Mouse (Mus musculus): ENCODE data around the gene Gm17018.
A peak's percentile ranks its signal among the peaks of the same experiment; 100 is the strongest.
"Not testable (repeated sequence)": the region's sequence is repeated elsewhere in the genome, so short reads cannot be mapped to it uniquely, and the experiment has no call there.

Gm17018 gene

GRCm38 (mm10) chr19:45560153-45560890 lies at the start of gene Gm17018, which contains the start of gene Poll:
Gene Gm17018 (plus strand): TSS chr19:45560615.
Gene Poll (minus strand): TSS chr19:45560531.
- peak; percentile 65 to 83 for DNase-seq (ENCODE audit: low spot score in 2 of 2)

DNA sequence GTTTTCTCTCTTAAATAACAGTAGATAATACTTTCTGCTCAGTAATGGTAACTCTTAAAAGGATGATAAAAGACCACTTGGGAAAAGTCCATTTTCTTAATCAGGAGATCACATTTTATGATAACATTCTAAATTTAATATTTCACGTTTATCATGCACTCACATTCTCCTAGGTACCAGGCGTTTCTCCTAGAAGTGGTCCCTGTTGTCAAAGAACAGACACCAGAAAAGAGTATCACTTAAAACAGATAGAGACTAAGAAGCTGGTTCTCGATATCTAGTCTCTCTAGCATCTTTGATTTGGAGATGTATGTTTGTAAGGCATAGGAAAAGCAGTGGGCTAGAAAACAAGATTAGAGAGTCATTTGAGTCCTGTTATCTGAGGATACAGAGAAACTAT lies 49.7 kb upstream of the Gm17018 start:
- no peak for DNase-seq (ENCODE audit: low spot score in 2 of 2)

DNA sequence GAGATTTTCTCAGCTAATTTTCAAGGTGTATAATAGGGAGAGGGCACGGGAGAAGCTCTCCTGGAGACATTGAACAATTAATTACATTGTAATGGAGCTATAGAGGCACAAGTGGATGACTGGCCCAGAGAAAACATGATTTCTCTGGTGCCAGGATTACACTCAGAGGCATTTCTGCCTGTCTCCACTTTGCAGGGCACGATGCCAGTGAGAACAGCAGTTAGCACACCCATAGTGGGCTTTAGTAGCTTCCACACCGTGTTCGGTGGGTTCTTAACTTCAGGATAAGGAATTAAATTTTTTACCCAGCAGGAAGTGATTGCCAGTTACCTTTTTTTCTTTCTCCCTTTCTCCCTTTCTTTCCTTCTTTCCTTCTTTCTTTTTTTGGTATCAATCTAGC lies 49.0 kb upstream of the Gm17018 start:
- DNase-seq (ENCODE audit: low spot score in 2 of 2) = no peak

- DNase-seq (ENCODE audit: low spot score in 2 of 2) = no peak
Measured at GRCm38 (mm10) chr19:45515341-45515740, 45.1 kb upstream of the Gm17018 start.

- no peak for DNase-seq (ENCODE audit: low spot score in 2 of 2)
Measured at GRCm38 (mm10) chr19:45516264-45516663, 44.2 kb upstream of the Gm17018 start.

DNA sequence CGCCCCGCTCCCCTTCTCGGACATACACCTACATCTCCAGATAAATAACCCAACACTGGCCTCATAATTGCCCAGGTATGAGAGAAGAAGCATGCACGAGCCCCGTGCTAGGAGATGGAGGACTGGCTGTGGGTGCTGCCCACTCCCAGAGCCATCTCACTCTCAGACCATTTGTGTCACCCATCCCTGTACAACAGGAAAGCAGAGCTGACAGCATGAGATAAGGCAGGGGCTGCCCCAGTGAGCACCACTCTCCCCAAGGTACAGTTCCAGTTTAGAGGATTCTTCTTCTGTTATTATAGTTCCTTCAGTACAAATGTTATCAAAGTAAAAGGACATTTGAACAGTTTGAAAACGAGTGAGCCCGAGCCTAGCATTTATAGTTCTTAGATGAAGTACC lies 33.0 kb upstream of the Gm17018 start:
- no peak for DNase-seq (ENCODE audit: low spot score in 2 of 2)

DNA sequence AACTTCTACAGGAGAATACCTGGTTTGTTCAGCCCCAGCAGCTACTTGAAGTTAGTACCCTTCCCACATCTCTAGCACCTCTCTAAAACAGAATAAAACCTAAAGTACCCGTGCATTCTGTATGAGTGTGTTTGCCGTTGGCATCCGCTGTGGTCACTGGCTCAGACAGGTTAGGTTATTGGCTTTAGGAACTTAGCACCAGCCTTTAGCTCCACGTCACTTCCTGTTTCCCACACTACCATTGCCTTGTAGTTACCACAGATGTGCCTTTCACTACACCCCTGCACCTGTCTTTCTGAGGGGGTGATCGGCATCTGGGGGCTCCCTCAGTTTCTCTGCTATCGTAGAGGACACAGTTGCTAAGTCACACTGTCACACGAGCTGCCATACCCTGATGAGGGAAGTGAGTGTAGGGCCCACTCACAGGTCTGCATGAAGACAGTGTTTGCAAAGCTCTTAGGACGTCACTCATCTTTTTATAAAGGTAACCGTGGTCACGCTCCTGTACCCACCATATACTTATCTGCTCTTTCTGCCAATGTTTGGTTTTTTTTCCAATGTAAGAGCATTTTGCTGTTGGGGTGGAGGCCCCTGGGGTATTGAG lies 32.4 kb upstream of the Gm17018 start:
- DNase-seq (ENCODE audit: low spot score in 2 of 2) = no peak

DNA sequence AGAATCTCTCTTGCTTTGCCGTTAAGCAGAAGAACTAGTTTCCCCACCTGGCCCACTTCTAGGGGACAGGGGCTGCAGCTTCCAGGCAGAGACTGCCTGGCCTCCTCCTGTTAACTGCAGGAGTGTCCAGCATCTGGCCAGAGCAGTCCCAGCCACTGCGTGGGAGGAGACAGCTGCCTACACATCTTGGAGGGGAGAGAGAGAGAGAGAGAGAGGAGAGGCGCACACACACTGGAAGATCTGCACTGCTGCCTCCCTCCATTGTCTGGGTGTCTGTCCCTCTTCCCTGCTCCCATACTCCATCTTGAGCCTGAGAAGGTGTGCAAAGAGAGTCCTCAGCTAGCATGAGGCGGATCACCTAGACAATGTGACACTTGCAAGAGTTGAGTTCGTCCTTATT lies 31.1 kb upstream of the Gm17018 start:
- DNase-seq (ENCODE audit: low spot score in 2 of 2) = no peak

DNA sequence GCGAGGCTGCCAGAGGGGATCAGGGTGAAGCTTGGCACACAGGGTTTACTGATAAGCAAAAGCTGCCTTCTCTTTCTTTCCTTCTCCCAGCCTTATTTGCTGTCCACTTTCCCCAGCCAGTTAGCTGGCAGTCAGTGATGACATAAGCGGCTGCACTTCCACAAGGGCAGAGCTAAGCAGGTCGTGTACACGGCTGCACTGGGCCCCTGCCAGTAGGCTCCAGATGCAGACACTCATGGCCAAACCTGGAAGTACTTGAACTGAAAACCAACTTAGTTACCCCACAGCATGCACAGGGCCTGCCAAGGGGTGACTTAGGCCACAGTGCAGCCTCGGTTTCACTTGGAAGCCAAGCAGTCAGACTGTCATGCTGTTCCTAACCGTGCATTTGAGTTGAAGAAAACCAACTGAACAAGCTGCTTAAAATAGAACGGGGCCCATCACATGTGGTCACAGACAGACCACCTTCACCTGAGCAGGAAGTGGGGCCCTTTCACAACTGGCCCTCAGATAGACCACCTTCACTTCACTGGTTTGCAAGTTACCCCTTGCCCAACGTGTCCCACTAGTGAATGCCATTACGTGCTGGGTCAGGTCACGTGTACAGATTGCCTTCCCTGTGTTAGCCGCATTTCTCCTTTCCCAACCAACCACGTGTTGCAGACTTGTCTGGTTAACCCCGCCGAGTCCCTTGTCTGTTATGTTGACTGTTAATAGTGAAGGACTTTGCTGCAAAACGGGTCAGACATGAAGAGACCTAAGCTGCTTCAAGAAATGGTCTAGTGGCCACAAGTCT lies 30.0 kb upstream of the Gm17018 start:
- DNase-seq (ENCODE audit: low spot score in 2 of 2) = no peak

GRCm38 (mm10) chr19:45531554-45531953 lies 28.9 kb upstream of the Gm17018 start:
- no peak for DNase-seq (ENCODE audit: low spot score in 2 of 2)

DNA sequence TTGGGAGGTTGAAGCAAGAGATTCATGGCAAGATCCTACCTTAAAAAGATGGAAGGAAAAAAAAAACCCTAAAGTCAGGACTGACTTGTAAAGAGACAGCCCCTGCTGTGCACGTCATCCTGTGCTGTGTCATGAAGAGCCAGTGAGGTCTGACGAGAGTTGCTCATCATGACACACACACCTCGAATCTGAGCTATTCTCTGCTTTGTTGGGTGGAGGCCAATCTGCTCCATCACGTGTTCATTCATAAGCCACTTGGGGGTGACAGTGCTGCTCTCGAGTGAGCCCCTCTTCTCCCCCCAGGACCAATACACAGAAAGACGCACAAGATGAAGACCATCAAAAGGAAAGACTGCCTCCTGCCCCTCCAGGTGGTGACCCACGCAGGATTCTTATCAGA lies 26.8 kb upstream of the Gm17018 start:
- DNase-seq (ENCODE audit: low spot score in 2 of 2) = no peak

DNA sequence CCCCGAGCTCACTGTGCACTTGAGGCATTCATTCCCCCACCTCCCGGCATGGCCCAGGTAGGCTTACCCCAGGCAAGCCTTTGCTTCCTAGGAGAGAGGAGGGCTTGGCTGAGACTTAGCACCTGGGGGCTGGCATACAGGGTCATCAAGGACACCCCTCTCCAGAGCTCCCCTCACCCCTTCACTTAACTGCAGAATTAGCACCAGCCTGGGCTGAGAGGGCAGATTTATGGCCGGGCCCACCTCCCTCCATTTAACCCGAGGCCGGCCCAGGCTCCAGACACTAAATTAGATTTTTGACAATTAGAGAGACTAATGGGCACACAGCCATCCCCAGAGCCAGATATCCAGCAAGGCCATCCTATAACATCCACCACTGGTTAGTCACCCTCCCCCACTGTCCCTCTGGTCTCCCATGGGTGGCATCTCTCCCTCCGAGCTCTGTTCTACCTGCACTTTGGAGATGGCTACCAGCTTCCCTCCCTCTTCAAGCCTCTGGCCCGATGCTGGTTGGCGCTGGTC lies 25.1 kb upstream of the Gm17018 start:
- no peak for DNase-seq (ENCODE audit: low spot score in 2 of 2)

DNA sequence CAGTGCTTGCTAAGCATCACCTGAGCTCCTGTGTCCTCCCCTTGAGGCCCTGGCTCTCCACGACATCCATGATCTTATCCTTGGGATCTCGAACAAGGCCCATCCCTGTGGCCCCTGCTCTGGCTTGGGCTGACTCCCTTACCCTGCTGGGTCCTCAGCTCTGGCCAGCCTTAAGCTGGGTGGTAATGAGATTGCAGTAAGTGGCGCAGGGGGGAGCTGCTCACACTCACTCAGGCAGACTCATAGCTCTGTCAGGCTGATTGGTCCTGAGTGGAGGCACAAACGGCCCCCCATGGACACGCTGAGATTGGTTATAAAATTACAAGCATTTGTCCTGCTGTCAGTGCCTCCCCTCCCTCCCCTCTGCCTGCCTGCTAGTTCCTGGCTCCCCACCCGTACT lies 24.5 kb upstream of the Gm17018 start:
- DNase-seq (ENCODE audit: low spot score in 2 of 2) = no peak

GRCm38 (mm10) chr19:45537505-45537904 lies 22.9 kb upstream of the Gm17018 start:
- DNase-seq (ENCODE audit: low spot score in 2 of 2) = peak in 1 of 2 experiments; percentile 58

DNA sequence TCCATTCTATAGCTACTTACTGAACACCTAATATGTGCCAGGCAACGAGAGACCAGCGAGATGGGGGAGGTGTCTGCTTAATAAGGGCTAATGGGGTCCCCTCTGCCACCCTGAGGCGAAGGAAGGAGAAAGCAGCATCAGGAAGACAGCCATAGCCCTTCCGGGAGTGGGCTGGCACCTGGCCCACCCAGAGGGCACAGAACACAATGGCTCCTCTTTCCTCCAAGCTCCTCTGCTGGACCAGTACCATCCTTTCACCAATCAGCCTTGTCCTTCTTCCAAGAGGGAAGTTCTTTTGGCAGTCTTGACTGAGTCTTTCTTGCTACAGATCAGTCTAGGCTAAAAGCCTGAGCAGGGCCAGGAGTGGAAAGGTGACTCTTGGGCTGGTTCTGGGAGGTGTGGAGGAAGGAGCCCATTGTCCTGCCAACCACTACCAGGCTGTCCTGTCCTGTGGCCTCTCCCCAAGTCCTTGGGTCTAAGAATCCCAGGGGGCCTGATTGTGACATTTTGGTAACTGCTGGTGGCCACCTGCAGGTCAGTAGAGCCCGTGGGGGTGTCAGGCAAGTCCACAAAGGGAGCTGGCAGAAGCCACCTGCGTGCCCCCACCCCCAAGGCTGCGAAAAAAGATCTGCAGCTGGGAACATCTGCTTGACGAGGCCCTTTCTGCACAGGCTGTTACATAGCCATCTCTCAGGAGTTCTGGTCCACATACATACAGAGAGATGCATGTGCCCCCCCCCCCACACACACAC lies 19.6 kb upstream of the Gm17018 start:
- DNase-seq (ENCODE audit: low spot score in 2 of 2) = no peak

DNA sequence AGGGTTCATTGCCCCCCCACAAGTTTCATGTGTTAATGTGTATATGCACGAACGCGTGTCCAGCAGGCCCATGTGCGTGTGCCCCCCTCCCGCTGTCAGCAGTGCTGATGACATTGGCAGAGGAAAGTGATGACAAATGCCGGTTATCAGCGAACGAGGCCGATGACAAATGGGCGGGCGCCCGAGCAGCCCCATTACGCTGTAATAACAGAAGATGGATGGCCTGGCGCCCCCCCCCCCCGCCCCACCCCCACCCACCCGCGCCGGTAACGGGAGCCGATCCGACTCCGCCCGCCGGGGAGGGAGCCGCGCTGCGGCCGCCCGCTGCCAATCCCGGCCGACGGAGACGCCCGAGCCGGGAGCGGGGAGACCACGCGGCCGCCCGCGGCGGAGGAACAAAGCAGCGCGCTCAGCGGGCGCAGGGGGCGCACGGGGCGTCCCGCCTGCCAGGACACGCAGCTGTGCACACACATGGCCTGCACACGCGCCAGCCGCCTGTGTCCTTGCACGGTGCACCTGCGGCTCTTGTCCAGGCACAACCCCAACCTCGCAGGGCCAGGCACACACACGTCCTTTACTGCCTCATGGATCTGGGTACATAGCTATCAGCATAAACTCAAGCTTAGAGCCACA lies 18.9 kb upstream of the Gm17018 start:
- peak in 1 of 2 experiments; percentile 48 for DNase-seq (ENCODE audit: low spot score in 2 of 2)

GRCm38 (mm10) chr19:45542061-45542460 lies 18.4 kb upstream of the Gm17018 start:
- DNase-seq (ENCODE audit: low spot score in 2 of 2) = no peak

GRCm38 (mm10) chr19:45544152-45544924 lies 16.1 kb upstream of the Gm17018 start:
- DNase-seq (ENCODE audit: low spot score in 2 of 2) = no peak

DNA sequence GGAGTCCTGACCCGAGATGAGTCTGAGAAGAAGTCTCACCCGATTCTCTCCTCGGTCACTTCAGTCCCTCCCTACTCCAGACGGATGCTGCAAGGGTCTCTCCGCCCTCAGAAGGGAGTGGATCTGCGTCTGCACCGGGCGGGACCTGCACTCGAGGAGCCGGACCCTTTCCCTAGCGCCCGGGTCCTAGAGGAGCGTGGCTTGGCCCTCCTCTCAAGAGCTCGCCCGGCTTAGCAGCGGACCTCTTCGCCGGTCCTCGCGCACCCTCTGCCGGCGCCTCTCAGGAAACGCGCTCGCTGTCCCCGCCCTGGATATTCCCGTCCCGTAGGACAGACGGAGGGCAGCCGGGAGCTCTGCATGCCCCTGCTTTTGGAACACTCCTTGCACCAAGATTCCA lies 15.5 kb upstream of the Gm17018 start:
- peak in 1 of 2 experiments; percentile 84 for DNase-seq (ENCODE audit: low spot score in 2 of 2)

GRCm38 (mm10) chr19:45548196-45548595 lies 12.2 kb upstream of the Gm17018 start:
- DNase-seq (ENCODE audit: low spot score in 2 of 2) = not testable (repeated sequence)
